Mouse (Mus musculus) urinary bladder, postnatal 14 days (tissue): ENCODE measurements around the gene Gm10160.

Experiments used
- DNase-seq: peaks from one replicate; pipeline ENCODE4 v3.0.0; 2021; ENCODE audit warnings: low spot score

Gm10160 gene

DNA sequence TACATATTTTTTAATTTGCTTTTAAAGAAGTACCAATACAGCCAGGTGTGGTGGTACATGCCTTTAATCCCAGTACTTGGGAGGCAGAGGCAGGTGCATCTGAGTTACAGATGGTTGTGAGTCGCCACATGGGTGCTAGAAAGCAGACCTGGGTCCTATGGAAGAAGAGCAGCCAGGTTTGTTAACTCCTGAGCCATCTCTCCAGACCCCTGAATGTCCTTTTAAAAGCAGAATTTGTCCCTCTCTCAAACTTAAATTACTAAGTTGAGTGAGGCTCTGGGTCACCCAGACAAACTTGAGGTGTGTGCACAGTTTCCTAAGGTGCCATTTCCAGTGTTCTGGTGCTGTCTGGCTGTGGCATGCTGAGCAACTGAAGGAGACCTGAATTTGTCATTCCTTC, at the start of gene Gm10160:
Gm10160 (minus strand) TSS at position 101 of the 400 bp plus-strand sequence.
- DNase-seq, result no peak

DNA sequence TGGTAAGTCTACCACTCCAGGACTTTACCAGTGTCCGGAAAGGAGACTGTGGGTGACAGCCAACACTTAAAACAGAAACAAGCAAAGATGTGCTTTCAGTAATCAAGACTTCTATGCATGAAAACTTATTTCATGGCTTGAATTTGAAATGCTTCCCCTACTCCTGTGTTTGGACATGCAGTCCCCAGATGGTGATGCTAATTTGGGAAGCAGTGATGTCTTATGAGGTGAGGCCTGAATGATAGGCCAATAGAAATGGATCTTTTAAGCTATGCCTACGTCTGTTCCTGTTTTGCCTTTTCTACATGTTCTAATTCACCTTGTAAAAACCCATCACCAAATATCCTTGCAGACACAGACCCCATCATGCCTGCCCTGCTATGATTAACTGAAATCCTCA, 49.3 kb upstream of the Gm10160 start:
- no peak for DNase-seq

DNA sequence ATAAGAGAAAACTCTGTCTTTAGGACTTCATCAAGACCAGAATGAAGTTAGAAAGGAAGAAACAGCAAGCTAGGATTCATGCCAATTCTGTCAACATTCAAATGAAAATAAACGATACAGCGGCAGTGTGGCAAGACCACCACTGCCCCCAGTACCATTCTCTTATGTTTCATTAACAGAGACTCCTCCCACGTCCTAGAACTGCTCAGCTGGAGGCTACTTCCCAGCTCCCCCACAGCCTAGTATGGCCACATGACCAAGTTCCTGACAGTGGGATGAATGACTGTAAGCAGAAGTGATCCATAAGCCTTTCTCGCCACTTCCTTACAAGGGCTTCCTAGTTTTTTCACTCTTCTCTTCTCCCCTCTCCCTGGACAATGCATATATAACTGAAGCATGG, 48.5 kb upstream of the Gm10160 start:
- DNase-seq, result no peak

DNA sequence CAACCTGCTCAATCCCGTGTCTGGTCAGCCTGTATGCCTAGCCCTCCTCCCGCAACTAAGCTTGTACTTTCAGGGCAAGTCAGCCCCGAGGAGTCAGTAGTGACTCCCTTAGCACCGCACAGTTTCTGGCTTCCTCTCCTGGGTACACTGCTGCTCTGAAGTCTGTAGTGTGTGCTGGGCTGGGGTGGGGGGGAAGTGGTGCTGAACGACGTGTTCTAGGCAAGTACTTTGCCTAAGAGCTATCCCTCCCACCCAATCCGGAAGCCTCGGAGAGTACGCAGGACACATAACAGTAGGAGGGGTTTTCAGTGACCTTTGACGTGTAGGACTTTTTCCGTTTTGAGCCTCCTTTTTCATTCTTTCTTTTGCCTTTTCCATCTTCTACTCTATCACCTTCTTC, 43.8 kb upstream of the Gm10160 start:
- no peak for DNase-seq

DNA sequence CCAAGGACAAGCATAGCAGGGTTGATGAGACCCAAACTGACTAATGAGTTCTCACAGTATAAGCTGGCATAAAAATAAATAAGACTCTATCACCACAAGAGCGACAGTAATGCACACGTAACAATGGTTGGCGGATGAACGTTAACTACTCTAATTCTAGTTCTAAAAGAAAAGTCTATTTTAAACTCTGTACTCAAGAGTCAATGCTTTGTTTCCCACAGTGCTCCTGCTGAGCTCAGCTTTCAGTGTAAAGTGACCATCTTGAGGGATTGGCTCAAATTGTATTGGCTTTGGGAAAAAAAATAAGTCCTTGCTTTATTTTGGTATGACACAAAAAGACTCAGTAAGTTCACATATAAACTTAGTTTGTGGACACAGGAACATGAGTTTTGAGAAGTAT, 29.5 kb upstream of the Gm10160 start:
- no peak for DNase-seq

DNA sequence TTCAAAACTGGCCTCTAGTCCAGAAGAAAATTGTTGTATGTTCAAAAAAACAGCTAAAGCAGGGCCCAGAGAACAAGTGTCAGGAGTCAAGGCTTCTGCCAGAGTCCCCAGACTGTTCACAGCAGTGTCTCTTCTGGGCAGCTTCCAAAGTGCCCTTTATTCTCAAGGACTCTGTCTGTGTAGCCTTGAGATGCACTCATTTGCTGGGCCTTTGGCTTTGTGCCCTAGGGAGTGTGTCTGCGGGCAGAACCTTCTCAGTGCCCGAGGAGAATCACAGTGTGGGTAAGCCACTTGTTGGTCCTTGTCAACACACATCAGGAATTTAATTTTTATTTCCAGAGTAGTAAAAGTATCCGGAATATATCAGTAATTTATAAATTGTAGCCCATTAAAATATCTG, 26.0 kb upstream of the Gm10160 start:
- DNase-seq, result no peak

DNA sequence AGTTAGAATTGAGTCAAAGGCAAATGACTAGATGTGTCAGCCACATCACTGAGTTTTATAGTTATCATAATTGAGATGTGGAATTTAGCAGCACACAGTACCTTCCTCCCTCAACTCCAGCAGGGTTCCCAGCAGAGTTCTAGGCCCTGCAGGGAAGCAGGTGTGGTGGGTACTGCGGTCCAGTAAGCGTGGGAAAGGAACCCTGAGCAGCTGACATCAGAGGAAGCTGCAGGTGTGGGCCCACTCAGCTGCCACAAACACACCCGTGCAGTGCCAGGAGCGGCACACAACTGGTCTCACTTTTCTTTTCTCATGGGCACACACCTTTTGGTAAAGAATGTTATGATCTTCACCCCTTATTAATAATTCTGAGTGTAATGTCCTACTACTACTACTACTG, 25.2 kb upstream of the Gm10160 start:
- DNase-seq, result no peak

DNA sequence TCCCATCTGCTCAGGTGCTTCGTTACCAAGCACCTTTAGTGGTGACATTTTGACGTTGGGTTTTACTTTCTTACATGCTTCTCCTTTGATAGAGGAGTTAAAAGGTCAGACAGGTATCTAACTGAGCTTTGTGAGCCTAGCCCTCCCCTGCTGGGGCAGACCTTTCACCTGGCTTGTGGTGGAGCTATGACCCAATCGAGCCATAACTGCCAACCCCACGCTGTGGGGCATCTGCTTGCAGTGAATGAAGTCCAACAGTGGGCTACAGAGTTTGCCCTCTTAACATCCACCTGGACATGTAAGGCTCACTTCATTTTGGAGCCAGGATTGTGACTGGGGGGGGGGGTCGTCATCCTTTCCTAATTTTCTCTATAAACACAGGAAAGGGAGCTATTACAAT, 24.7 kb upstream of the Gm10160 start:
- no peak for DNase-seq

DNA sequence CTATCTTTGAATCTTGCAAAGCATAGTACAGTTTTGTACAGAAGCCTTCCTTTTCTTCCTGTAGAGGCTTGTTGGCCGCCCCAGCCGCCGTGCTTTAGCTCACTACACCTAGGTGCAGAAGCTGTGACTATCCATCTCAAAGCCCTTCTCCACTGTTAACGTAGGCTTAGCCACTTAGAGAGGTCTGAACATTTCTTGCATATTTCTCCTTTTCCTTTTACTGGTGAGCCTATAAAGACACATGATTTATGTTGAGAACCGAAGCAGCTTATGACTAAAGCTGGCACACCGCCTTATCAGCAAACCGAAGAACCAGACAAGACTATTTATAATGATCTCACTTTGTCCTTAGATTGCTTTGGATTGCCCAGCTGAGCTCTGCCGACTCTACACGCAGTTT, 19.8 kb upstream of the Gm10160 start:
- DNase-seq, result no peak

DNA sequence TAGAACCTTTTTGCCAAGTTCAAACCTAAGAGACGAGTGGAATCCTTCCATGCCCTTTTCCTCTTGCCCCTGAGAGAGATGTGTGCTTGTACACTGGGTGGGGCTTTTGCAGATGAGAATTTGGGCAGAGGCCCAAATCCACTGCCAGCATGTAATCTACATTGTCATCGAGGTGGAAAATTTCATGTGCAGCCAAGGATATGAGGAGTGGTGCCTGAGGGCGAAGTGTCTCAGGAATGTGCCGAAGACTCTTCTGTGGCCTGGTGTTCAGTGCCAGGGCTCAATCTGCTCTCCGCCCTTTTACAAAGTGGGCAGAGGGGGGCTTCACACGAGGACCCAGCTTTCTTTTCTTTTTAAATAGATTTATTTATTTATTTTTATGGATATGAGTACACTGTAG, 19.0 kb upstream of the Gm10160 start:
- no peak for DNase-seq

DNA sequence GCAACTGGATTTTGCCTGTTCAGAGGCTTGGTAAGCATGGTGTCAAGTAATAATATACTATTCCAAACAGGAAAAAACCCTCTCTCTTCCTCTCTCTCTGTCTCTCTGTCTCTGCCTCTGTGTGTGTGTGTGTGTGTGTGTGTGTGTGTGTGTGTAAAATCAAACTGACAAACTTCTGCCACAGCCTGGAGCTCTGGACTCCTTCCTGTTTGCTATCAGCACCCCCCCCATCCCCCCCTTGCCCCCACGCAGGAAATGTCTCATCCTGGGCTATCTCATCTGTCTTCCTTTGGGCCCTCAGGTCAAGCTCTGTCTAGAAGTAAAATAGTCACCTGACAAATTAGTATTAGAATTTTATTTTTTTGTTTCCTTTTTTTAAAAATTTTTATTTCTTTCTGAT, 18.2 kb upstream of the Gm10160 start:
- no peak for DNase-seq

DNA sequence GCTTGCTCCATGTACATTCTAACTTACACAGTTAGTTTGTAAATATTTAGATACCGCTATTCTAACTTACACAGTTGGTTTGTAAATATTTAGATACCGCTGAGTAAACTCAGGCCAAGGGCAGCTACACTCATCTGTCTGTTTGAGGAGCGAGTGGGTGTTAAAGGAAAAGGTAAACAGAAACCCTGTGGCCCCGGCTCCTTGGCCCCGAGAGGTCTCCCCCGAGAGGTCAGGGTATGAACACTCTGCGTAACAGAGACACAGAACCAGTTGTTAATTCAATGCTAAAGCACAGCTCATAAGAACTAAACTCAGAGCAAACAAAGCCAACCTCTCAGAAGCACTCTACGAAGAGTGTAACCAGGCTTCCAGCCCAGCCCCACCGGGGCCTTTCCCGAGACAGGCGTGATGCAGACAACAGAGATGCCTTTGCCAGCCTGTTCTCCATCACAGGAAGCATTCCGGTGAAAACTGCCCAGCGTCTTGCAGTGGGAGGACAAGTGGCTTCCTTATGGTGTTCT, 17.0 kb upstream of the Gm10160 start:
- no peak for DNase-seq

DNA sequence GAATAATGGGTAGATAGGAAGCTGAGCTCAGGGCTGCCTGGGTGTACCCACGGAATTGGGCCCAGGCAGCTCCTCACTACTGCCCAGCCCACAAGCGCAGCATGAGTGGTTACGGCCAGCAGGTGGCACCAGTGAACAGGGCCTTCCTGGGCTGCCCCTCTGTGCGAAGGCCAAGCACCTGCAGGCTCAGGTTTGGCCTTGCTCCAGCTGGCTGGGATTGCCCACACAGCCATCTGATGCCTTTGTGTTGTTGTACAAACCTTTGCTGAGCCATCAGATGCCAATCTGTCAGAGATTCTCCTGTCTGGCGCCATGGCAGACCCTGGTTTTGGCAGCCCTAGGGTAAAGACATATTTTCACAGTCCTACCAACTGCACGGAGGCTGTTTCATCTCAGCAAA, 12.6 kb upstream of the Gm10160 start:
- DNase-seq, result peak; percentile 77

DNA sequence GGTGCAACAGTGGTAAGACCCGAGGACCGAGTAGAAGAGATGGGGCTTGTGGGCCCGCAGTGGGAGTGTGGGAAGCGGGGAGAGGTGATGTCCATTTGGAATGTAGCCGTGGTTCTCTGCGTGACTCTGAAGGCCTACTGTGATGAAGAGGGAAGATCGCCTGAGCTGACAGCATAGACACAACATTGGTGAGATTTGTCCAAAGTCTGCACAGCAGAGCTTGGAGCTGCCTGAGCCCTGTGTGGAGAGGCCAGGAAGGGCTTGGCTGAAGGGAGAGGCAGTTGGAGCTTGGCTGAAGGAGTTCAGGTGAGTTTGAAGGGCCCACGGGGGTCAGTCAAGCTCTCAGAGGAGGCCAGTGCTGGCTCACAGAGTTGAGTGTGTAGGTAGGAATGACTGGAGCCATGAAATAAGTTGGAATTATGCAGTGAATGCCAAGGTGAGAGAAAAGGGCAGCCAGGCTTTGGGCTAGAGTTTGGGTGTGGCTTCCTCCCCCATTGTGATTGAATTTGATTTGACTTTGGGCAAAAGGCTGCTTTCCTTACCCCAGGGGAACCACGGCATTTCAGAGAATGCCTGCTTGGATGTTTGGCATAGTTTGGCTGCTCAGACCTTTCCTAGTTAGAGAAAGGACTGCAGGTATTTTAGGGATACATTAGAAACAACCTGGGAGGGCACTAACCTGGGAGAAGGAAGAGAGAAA, 11.8 kb upstream of the Gm10160 start:
- no peak for DNase-seq

DNA sequence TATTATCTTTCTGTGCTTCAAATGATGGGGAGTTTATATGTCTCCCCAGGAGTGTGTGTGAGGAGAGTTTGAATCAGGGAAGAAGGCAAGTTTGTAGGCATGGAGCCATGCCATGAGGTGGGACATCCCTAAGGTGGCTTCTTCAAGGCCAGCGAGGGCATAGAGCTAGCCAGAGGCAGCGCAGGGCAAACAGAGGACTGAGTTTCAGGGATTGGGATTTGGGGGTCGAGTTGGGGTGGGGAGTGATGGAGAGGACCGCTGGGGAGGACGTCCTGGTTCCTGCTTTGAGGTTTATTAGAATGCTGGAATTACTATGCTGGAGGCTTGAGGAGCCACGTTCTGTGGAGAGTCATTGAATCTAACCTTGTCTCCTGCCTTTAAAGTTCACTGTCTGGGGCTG, 10.3 kb upstream of the Gm10160 start:
- no peak for DNase-seq

DNA sequence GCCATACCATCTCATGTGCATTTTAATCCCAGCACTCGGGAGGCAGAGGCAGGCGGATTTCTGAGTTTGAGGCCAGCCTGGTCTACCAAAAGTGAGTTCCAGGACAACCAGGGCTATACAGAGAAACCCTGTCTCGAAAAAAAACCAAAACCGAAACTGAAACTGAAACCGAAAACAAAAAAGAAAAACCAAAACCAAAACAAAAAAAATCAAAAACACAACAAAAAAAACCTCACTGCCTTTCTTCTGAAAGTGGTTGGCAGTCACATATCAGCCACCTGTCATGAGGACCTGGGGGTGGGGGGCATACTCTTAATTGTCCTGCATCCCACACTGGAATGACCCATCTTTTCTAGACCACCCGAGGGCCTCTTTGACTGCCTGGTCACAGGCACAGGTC, 9.0 kb upstream of the Gm10160 start:
- no peak for DNase-seq

DNA sequence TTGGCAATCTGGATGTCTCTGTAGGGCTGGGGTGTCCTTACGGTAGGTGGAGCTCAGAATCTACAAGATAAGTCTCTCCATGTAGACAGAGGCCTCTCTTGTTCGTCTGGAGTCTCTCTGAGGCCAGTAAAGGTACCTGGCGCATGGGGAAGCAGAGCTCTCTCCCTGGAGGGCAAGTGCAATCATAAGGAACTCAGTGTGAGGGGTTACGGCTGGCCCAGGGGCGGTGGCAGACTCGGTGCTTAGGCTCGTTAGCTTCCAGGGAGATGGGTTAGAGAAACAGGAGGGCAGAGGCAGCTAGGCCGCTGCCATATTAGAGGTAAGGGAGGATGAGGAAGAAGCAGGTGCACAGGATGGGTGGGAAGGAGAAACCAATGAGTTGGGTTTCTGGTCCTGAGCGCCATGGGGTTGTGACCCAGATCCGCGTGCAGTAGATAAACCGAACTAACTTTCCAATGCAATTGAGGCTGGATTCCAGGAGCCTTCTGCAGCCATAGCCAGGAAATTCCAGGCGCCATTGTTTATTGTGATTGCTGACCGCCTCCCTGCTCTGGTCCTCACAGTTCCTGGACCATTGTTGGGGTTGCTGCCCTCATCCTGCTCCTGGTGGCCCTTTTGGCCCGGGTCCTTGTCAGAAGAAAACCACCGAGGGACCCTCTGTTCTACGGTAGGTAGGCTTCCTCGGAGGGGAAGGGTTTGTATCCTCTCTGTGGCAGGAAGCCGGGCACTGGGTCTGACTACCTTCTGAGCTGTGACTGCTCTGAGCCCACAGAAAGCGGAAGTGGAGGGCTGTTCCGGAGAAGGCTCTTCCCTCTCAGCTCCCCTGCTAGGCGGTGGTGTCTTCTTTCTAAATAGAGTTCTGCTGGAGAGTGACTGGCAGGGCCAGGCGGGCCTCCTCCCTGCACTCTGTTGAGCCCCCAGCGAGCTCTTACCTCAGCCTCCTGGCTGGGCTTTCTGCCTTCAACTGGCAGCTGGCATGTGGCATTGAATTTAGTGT, 7.3 kb upstream of the Gm10160 start:
- no peak for DNase-seq

DNA sequence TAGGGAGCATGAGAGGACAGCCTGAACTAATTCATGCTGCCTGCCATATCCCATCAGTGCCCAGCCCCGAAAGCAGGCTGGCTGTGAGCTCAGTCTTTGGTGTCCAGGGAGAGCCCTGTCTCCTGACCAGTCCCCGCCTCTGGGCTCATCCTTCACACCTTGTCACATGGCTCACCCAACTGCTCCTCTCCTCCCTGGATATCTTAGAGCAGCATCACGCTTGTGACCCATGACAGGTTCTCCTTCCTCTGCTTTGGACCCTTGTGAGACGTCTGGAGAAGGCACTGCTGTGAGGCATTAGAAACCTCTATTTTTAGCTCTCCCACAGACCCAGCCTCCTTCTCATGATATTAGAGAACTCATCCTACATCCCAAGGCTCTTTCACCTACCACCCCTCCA, 6.3 kb upstream of the Gm10160 start:
- DNase-seq, result no peak

DNA sequence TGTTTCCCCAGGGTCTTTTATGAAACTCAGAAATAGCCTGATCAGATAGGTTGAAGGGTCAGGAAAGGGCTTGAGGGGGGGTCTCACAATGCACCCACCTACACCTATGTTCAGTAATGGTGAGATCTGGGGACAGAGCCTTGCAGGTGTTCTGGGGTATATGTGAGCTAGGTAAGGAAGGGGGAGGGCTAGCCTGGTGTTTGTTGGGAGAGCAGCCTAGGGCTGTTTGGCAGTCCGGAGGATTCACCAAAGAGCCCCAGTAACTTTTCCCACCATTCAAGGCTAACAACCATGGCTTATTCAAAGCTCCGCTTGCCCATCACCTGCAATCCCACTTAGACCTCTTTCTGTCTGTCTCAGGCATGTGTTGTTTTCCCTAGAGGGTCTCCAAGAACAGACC, 5.9 kb upstream of the Gm10160 start:
- no peak for DNase-seq

DNA sequence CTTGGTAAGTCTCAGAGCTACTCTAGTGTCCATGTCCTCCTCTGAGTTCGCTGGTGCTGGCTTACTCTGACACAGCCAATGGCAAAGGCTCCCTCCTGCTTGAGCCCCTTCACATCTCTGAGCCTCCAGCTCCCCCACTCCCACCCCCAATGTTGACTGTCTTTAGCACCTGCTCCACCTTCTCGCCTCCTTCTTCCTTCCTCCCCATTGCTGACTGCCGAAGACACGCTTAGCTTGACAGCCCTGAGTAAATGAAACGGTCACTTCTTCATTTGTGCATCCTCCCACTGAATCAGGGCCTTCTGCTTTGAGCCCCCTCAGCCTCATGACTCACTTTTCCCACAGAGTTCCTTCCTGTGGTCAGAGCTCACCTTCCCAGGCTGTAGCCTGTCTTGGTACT, 5.4 kb upstream of the Gm10160 start:
- DNase-seq, result no peak

DNA sequence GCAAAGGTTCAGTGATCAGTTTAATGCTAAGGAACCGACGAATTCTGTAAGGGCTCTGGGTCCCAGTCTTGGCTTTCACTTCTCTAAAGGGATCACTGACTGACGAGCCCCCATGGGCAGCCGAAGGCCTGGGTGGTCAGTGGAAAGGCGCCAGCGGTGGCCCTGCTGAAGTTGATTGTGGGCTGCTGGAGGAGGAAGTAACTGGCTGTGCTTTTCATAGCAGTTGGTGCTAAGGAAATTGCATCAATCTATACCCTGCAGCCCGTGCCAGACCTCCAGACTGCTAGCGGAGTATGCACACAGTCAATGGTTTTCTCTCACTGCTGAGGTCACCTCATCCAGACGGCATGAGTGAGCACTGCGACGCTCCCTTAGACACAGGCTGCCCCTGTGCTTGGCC, 4.5 kb upstream of the Gm10160 start:
- DNase-seq, result no peak

DNA sequence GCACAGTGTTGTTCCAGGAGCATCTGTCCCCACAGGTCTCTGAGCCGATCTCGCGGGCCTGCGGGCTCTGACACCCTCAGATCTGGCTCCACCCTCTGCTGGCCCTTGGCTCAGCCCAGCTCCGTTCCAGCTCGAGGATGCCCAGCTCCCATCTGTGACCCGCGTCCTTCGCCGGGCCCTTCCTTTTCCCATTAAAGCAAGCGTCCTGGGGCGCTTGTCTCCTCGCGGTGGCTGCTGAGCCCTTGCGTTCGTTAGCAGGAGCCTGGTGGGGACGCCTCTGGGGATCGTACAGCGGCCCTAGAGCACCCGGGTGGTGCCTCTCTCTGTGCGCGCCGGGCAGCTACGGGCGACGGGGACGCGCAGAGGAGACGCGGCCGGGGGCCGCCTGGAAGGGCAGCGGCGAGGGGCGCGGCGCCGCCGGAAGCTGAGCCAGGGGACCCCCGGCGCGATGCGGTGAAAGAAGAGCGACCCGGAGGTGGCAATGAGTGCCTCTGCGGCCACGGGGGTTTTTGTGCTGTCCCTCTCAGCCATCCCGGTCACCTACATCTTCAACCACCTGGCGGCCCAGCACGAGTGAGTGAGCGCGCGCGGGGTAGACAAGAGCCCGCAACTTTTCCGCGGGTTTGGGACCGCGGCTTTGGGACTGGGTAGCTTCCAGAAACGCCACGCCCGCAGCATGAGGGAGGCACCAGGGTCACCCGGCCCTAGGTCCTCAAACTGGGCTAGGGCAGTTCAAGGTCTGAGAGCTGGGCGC, 3.6 kb upstream of the Gm10160 start, which contains the start of gene Tm6sf1:
Tm6sf1 (plus strand) TSS at position 34 of the 754 bp plus-strand sequence.
- no peak for DNase-seq
